ENCODE assay signal across 10 mouse cellular contexts in the genomic region with DNA sequence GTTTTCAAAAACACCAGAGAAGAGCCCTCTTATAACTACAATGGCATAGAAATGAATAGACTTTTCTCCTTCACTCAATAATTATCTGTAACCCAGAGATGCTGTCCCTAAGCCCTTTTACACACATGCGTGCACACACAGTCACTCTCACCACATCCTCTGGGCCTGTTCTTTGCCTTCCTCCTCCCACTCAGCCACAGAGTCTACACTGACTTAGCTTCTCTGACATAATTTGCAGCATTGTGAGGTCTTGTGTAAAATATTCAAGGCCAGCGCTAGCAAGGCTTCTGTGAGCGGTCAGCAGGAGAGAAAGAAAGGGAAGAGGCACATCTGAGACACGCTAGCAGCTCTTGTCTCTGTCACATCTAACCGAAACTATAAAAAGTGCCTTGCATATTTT. TPM values are rescaled to one million over a fixed set of nuclear protein-coding genes. Genes with fewer than 3 reads are reported as not detected.
DNase-seq lines count a peak whose midpoint lies in the region; ATAC-seq and TF ChIP-seq lines count a peak whose summit lies in the region.
"Had no signal": no experiment of that assay in that cellular context is flagged by ENCODE, and none has a peak within 500 bp of the region (broad histone marks: within the 10 kb centered on the region; RNA-seq: fewer than 3 reads in every experiment).

No protein-coding gene starts in this region.

- H3K4me2 ChIP-seq in liver, embryonic 15.5 days = peak overlapping the region; percentile 61
- no peak overlapping the region for H3K4me2 ChIP-seq in hindbrain, postnatal 0 days (ENCODE audit: low read depth, low read length)

- no peaks in the 10 kb centered on the region for H3K9me3 ChIP-seq in liver, embryonic 15.5 days (replicated peaks)
- no peaks in the 10 kb centered on the region for H3K9me3 ChIP-seq in hindbrain, postnatal 0 days (ENCODE audit: low read length)
- H3K9me3 ChIP-seq: midbrain, embryonic 10.5 days had no signal

- H3K36me3 ChIP-seq in liver, embryonic 15.5 days (replicated peaks) = no peaks in the 10 kb centered on the region
- H3K36me3 ChIP-seq in hindbrain, postnatal 0 days (ENCODE audit: insufficient read depth, low read length) = no peaks in the 10 kb centered on the region
- H3K36me3 ChIP-seq: midbrain, embryonic 10.5 days had no signal

- WGBS in liver, embryonic 15.5 days (ENCODE audit: insufficient replicate concordance) = 42% methylated on average over 5 of the region's 5 CpGs
- 70% methylated on average over 5 of the region's 5 CpGs for WGBS in hindbrain, postnatal 0 days

- peak overlapping the region; percentile 99 for H3K27ac ChIP-seq in liver, embryonic 15.5 days (replicated peaks)
- no peak overlapping the region for H3K27ac ChIP-seq in hindbrain, postnatal 0 days
- H3K27ac ChIP-seq: midbrain, embryonic 10.5 days had no signal

- H3K4me3 ChIP-seq in liver, embryonic 15.5 days (replicated peaks) = no peak overlapping the region
- no peak overlapping the region for H3K4me3 ChIP-seq in hindbrain, postnatal 0 days (ENCODE audit: low read length)
- H3K4me3 ChIP-seq: midbrain, embryonic 10.5 days had no signal

- no peak for TF ChIP-seq CTCF in hindbrain, postnatal 0 days (IDR thresholded peaks at IDR 0.05; ENCODE audit: low read depth)

- peaks cover 91% of the 10 kb centered on the region for H3K4me1 ChIP-seq in liver, embryonic 15.5 days (replicated peaks)
- H3K4me1 ChIP-seq in hindbrain, postnatal 0 days (ENCODE audit: insufficient read depth, low read length) = no peaks in the 10 kb centered on the region
- H3K4me1 ChIP-seq: midbrain, embryonic 10.5 days had no signal

- peak overlapping the region; percentile 52 for H3K9ac ChIP-seq in liver, embryonic 15.5 days
- no peak overlapping the region for H3K9ac ChIP-seq in hindbrain, postnatal 0 days (replicated peaks; ENCODE audit: low read length)

- no peaks in the 10 kb centered on the region for H3K27me3 ChIP-seq in liver, embryonic 15.5 days
- H3K27me3 ChIP-seq in hindbrain, postnatal 0 days (ENCODE audit: insufficient read depth, low read length) = no peaks in the 10 kb centered on the region

- no peak for ATAC-seq in liver, embryonic 15.5 days (ENCODE audit: insufficient read depth)
- no peak for ATAC-seq in hindbrain, postnatal 0 days

- peak; percentile 27 for DNase-seq in thymus, postnatal 14 days
- DNase-seq in thymus, postnatal 25 days = no peak
- peak; percentile 26 to 42 for DNase-seq in adrenal gland, postnatal 36 days
- DNase-seq in frontal cortex, postnatal 14 days (ENCODE audit: low spot score in 2 of 2) = no peak
- no peak for DNase-seq in hindbrain, postnatal 0 days (ENCODE audit: low spot score)
- no peak for DNase-seq in lung, adult 18-20 months
- DNase-seq: kidney, adult 11 months; thymus, postnatal 36 days had no signal

RNA-seq across cellular contexts. Expression of gene Dok1, which starts 19.8 kb away (rescaled TPM):
- 10 to 100 TPM in 1 of 2 experiments, 1 to 10 TPM in 1; 9.9 to 13.8 TPM for total RNA-seq in adrenal gland, postnatal 36 days (2021)
- polyA plus RNA-seq in liver, embryonic 15.5 days (2015; fragmentation: Nextera tagmentation; extraction: Ambion mirVana) = 19.9 and 21.1 TPM in 2 replicates
- 4.3 and 15.4 TPM in 2 replicates for total RNA-seq in hindbrain, postnatal 0 days (2014; rRNA removed)
- polyA plus RNA-seq in hindbrain, postnatal 0 days (2015; fragmentation: Nextera tagmentation; extraction: Ambion mirVana) = 1.8 and 2.5 TPM in 2 replicates

RNA-seq across cellular contexts. Expression of gene Loxl3, which starts 20.5 kb away (rescaled TPM):
- total RNA-seq in adrenal gland, postnatal 36 days (2021) = 1 to 10 TPM; 3.3 to 3.5 TPM
- polyA plus RNA-seq in liver, embryonic 15.5 days (2015; fragmentation: Nextera tagmentation; extraction: Ambion mirVana) = 1.7 and 2.1 TPM in 2 replicates
- 4.6 and 6.1 TPM in 2 replicates for total RNA-seq in hindbrain, postnatal 0 days (2014; rRNA removed)
- 5.4 and 5.6 TPM in 2 replicates for polyA plus RNA-seq in hindbrain, postnatal 0 days (2015; fragmentation: Nextera tagmentation; extraction: Ambion mirVana)

RNA-seq across cellular contexts. Expression of gene Aup1, which starts 40.9 kb away (rescaled TPM):
- 100 to 1,000 TPM; 173 to 185 TPM for total RNA-seq in adrenal gland, postnatal 36 days (2021)
- 189 and 201 TPM in 2 replicates for polyA plus RNA-seq in liver, embryonic 15.5 days (2015; fragmentation: Nextera tagmentation; extraction: Ambion mirVana)
- total RNA-seq in hindbrain, postnatal 0 days (2014; rRNA removed) = 185 and 219 TPM in 2 replicates
- polyA plus RNA-seq in hindbrain, postnatal 0 days (2015; fragmentation: Nextera tagmentation; extraction: Ambion mirVana) = 136 and 148 TPM in 2 replicates

RNA-seq across cellular contexts. Expression of gene Htra2, which starts 41.6 kb away (rescaled TPM):
- total RNA-seq in adrenal gland, postnatal 36 days (2021) = 10 to 100 TPM; 51.8 to 58.4 TPM
- polyA plus RNA-seq in liver, embryonic 15.5 days (2015; fragmentation: Nextera tagmentation; extraction: Ambion mirVana) = 87.9 and 93.6 TPM in 2 replicates
- 48.4 and 54.2 TPM in 2 replicates for total RNA-seq in hindbrain, postnatal 0 days (2014; rRNA removed)
- polyA plus RNA-seq in hindbrain, postnatal 0 days (2015; fragmentation: Nextera tagmentation; extraction: Ambion mirVana) = 82.9 and 88.2 TPM in 2 replicates

RNA-seq across cellular contexts. Expression of gene Dqx1, which starts 44.2 kb away (rescaled TPM):
- 1 to 10 TPM; 2.0 to 2.9 TPM for total RNA-seq in adrenal gland, postnatal 36 days (2021)
- polyA plus RNA-seq in liver, embryonic 15.5 days (2015; fragmentation: Nextera tagmentation; extraction: Ambion mirVana) = 6.8 and 7.8 TPM in 2 replicates
- total RNA-seq in hindbrain, postnatal 0 days (2014; rRNA removed) = 0.50 TPM in 1 of 2 replicates, not detected in the other
- 0.36 and 0.42 TPM in 2 replicates for polyA plus RNA-seq in hindbrain, postnatal 0 days (2015; fragmentation: Nextera tagmentation; extraction: Ambion mirVana)

Comparison
In these comparisons a context has a peak if more than half of its experiments do, and no peak if none do; other contexts are left out.
1. DNase-seq: peak in thymus, postnatal 14 days (single experiment) and adrenal gland, postnatal 36 days (2 of 2); none in thymus, postnatal 25 days (single experiment), frontal cortex, postnatal 14 days (0 of 2), hindbrain, postnatal 0 days (single experiment) and lung, adult 18-20 months (0 of 2).